Mouse (Mus musculus) heart, postnatal 0 days (tissue): ENCODE data around the gene Frrs1l. TPM values are rescaled to one million over a fixed set of nuclear protein-coding genes. Genes with fewer than 3 reads are reported as not detected.

ENCODE experiments used
- ATAC-seq: fragments of 200-750 bp; cut with Nextera tagmentation; 2 replicates; pipeline ENCODE4 v1.8.0; 2017; ENCODE audit warnings: low read depth, moderate number of reproducible peaks, moderate library complexity; ENCODE audit not compliant: insufficient read depth
- DNase-seq: peaks from one replicate; pipeline ENCODE4 v3.0.0-alpha.2; 2016; ENCODE audit warnings: low spot score
- H3K27ac ChIP-seq: fragments of 300-500 bp; sonication (generic); 2 replicates; pipeline ENCODE4 v1.5.1; 2014; ENCODE audit warnings: low read depth, mild to moderate bottlenecking
- H3K27me3 ChIP-seq: fragments of 300-500 bp; sonication (generic); 2 replicates; pipeline ENCODE4 v1.6.1; 2014; ENCODE audit warnings: low read length, mixed read lengths; ENCODE audit not compliant: control insufficient read depth, insufficient read depth
- H3K36me3 ChIP-seq: fragments of 300-500 bp; sonication (generic); replicated peaks from 2 replicates; pipeline ENCODE4 v1.6.1; 2014; ENCODE audit warnings: low read length, mixed read lengths; ENCODE audit not compliant: control insufficient read depth, insufficient read depth
- H3K4me1 ChIP-seq: fragments of 300-500 bp; sonication (generic); 2 replicates; pipeline ENCODE4 v1.6.1; 2014; ENCODE audit warnings: antibody characterized with exemption; ENCODE audit not compliant: control insufficient read depth, insufficient read depth
- H3K4me2 ChIP-seq: fragments of 300-500 bp; sonication (generic); 2 replicates; pipeline ENCODE4 v1.6.1; 2014; ENCODE audit warnings: low read depth, mild to moderate bottlenecking, low read length, moderate library complexity
- H3K4me3 ChIP-seq: fragments of 300-500 bp; sonication (generic); 2 replicates; pipeline ENCODE4 v1.5.1; 2014; ENCODE audit warnings: low read depth, low read length
- H3K9ac ChIP-seq: fragments of 300-500 bp; sonication (generic); replicated peaks from 2 replicates; pipeline ENCODE4 v1.6.1; 2014; ENCODE audit warnings: low read depth, low read length, mixed read lengths
- H3K9me3 ChIP-seq: fragments of 300-500 bp; sonication (generic); replicated peaks from 2 replicates; pipeline ENCODE4 v1.6.1; 2016; ENCODE audit warnings: low read length; ENCODE audit not compliant: control insufficient read depth
- CTCF ChIP-seq: IDR thresholded peaks from 2 replicates; pipeline ENCODE4 v1.5.1; 2016; ENCODE audit warnings: antibody characterized with exemption, control low read depth, low read depth
- EP300 ChIP-seq: IDR thresholded peaks from 2 replicates; pipeline ENCODE4 v1.6.1; 2016; ENCODE audit warnings: antibody characterized with exemption, low read depth
- WGBS: fragments of 180-500 bp; shearing (Covaris S2); extraction: QIAGEN DNeasy Blood & Tissue Kit; methylation state at CpG from one replicate; pipeline ENCODE4 v1.1.7; 2014; 5-methylcytosine and 5-hydroxymethylcytosine counted together
- polyA plus RNA-seq: library from polyadenylated mRNA; unstranded; fragments of >200 nt; fragmentation: Nextera tagmentation; extraction: Ambion mirVana; gene quantifications from 2 replicates; pipeline ENCODE4 v1.2.1, GENCODE M21; 2015
- total RNA-seq: library from RNA; depleted of rRNA; stranded (reverse); fragments of >200 nt; gene quantifications from 2 replicates; pipeline ENCODE4 v1.2.3, GENCODE M21; 2014; ENCODE audit warnings: low replicate concordance

Gene Frrs1l
- total and polyA plus RNA-seq, 2 experiments from 2014 or later: not detected

GRCm38 (mm10) chr4:56965586-56966179 lies 24.5 kb downstream of the Frrs1l start:
- H3K27me3 ChIP-seq: no peaks in the 10 kb centered on the region
- ATAC-seq (no peak), DNase-seq (no peak)
- WGBS: 40% methylated on average over 7 of the region's 7 CpGs
- peaks cover 16% of the 10 kb centered on the region for H3K4me1 ChIP-seq
- no peak for TF ChIP-seq CTCF
- no peak for TF ChIP-seq EP300
- no peak overlapping the region for H3K4me2 ChIP-seq
- H3K36me3 ChIP-seq: no peaks in the 10 kb centered on the region
- H3K27ac ChIP-seq: no peak overlapping the region
- H3K9me3 ChIP-seq: no peaks in the 10 kb centered on the region
- no peak overlapping the region for H3K4me3 ChIP-seq
- no peak overlapping the region for H3K9ac ChIP-seq

- DNase-seq: no peak
- H3K36me3 ChIP-seq: no peaks in the 10 kb centered on the region
- no peak overlapping the region for H3K4me2 ChIP-seq
- no peaks in the 10 kb centered on the region for H3K9me3 ChIP-seq
- no peak overlapping the region for H3K9ac ChIP-seq
- TF ChIP-seq EP300 (no peak), CTCF (no peak)
- ATAC-seq: no peak
- H3K4me1 ChIP-seq: peaks cover 16% of the 10 kb centered on the region
- no peak overlapping the region for H3K4me3 ChIP-seq
- WGBS: 90% methylated on average over 6 of the region's 6 CpGs
- no peaks in the 10 kb centered on the region for H3K27me3 ChIP-seq
- no peak overlapping the region for H3K27ac ChIP-seq
Measured at GRCm38 (mm10) chr4:56963687-56964086, 26.5 kb downstream of the Frrs1l start.

GRCm38 (mm10) chr4:56961320-56961925 lies 28.8 kb downstream of the Frrs1l start:
- Histone ChIP-seq H3K27me3 (no peaks in the 10 kb centered on the region), H3K27ac (no peak overlapping the region), H3K4me1 (peaks cover 21% of the 10 kb centered on the region), H3K9ac (no peak overlapping the region), H3K4me2 (no peak overlapping the region), H3K9me3 (no peaks in the 10 kb centered on the region), H3K4me3 (no peak overlapping the region), H3K36me3 (no peaks in the 10 kb centered on the region)
- DNase-seq (no peak), ATAC-seq (no peak)
- 45% methylated on average over 12 of the region's 12 CpGs for WGBS
- TF ChIP-seq CTCF: no peak
- no peak for TF ChIP-seq EP300

- peaks cover 13% of the 10 kb centered on the region for H3K4me1 ChIP-seq
- H3K9me3 ChIP-seq: no peaks in the 10 kb centered on the region
- no peak overlapping the region for H3K27ac ChIP-seq
- no peak overlapping the region for H3K4me3 ChIP-seq
- no peaks in the 10 kb centered on the region for H3K36me3 ChIP-seq
- ATAC-seq (no peak; the same call in 1 of the 2 replicates), DNase-seq (no peak)
- no peak overlapping the region for H3K9ac ChIP-seq
- H3K4me2 ChIP-seq: no peak overlapping the region
- 34% methylated on average over 9 of the region's 9 CpGs for WGBS
- TF ChIP-seq EP300 (no peak), CTCF (no peak)
- no peaks in the 10 kb centered on the region for H3K27me3 ChIP-seq
Measured at GRCm38 (mm10) chr4:56957518-56957917, 32.7 kb downstream of the Frrs1l start.

GRCm38 (mm10) chr4:56953235-56953634 lies 37.0 kb downstream of the Frrs1l start:
- ATAC-seq: no peak
- Histone ChIP-seq H3K4me3 (no peak overlapping the region), H3K9me3 (no peaks in the 10 kb centered on the region), H3K9ac (no peak overlapping the region), H3K4me2 (no peak overlapping the region), H3K4me1 (peaks cover 8% of the 10 kb centered on the region; the same call in 1 of the 2 replicates), H3K27me3 (no peaks in the 10 kb centered on the region), H3K36me3 (no peaks in the 10 kb centered on the region), H3K27ac (no peak overlapping the region)
- 65% methylated on average over 6 of the region's 6 CpGs for WGBS
- TF ChIP-seq CTCF (no peak), EP300 (no peak)
- DNase-seq: no peak
